Mouse (Mus musculus): ENCODE measurements around the gene Ccr9. TPM values are rescaled to one million over a fixed set of nuclear protein-coding genes. Genes with fewer than 3 reads are reported as not detected.
A peak's percentile ranks its signal among the peaks of the same experiment; 100 is the strongest.

Ccr9 gene
- polyA plus RNA-seq, 1 experiment: not detected

- TF ChIP-seq GATA1 (IDR thresholded peaks at IDR 0.05; ENCODE audit: low read length): no peak
These were observed 17.5 kb downstream of the Ccr9 start for GRCm38 (mm10) chr9:123695634-123696302.

DNA sequence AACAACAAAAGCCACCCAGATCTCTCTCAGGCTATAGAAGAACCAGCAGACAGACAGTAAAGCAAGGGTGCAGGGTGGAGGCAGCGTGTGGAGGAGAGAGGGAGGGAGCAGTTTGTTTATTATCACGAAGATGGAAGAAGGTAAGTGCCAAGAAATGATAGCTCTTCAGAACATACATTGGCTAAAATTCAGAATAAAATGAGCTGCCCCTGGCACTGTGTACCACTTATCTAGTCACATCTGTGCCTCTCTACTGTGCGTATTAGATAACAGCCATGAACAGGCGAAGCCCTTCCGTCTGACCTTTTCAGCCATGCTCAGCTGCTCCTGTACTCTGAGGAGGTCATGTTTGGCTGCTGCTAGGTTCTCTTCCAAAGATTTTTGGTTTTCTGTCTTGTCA lies 23.6 kb downstream of the Ccr9 start:
- peak; percentile 12 for TF ChIP-seq GATA1 (IDR thresholded peaks at IDR 0.05; ENCODE audit: low read length)

DNA sequence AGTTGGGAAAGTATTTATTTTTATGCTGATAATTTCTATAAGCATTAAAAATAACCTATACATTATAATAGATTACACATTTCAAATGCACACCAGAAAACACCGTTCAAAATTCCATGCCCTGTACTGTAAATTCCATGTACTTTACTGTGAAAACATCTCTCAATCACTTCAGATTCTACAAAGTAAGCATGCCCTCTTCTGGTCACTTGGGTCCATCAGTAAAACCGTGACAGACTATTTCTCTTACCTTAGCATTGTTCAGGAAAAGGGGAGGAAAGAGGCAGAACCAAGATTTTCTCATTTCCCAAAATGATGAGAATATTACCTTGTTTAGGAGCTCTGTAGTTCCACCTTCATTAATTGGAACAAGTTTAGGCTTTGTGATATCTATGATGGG lies 31.0 kb downstream of the Ccr9 start:
- no peak for TF ChIP-seq GATA1 (IDR thresholded peaks at IDR 0.05; ENCODE audit: low read length)

- no peak for TF ChIP-seq GATA1 (IDR thresholded peaks at IDR 0.05; ENCODE audit: low read length)
These were observed 34.9 kb downstream of the Ccr9 start for GRCm38 (mm10) chr9:123713111-123713510.

DNA sequence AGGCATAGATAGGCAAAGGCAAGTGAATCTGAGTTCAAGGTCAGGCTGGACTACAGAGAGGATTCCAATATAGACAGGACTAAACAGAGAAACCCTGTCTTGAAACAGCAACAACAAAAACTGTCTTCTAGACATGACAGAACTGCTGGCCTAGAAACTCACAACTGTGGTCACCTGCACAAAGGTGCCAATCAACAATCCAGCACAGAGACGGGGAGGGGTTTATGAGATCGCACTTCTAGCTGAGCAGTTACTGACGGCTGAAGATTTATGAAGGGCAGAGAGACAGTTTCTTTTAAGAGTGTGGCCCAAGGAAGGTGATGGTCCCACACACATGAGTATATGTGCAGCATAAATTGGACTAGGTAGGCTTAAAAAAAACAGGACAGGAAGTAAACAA lies 38.1 kb downstream of the Ccr9 start:
- no peak for TF ChIP-seq GATA1 (IDR thresholded peaks at IDR 0.05; ENCODE audit: low read length)

DNA sequence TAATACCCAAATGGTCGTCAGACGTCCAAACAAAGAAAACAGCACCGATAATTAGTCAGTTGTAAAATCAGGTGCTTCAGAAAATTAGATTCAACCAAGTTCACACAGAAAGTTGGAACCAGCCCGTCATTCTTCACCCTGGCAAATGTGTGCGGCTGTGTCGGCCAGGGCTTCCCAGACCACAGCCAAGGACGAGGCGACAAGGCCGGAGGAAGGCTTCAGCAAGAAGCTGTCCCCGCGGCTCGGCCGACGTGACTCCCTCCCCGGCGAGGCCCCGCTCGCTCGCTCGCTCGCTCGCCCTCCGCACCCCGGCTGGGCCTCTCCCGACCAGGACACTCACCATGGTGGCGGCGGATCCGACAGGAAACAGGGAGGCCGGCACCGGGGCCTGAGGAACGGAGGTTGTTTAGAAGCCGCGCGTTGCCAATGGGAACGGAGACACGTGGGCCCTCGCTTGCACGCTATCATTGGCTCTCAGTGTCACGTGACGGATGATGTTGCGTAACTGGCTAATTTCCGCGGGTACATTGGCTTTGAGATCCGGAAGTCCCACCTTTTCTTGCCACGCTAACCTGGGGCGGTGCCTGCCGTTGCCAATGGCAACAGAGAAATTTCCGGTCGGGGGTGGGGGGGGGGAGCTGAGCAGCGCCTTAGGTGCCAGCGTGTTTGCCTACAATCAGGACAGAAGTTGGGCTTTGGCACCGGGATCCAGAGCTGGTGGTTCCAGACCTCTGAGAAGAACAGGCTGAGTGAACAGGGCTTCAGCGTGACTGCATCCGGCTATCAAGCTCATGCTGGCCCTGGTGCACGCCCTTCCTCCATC lies 39.2 kb downstream of the Ccr9 start, which contains the start of gene Lztfl1:
Lztfl1 (minus strand) TSS at position 512 of the 823 bp plus-strand sequence.
- TF ChIP-seq GATA1 (IDR thresholded peaks at IDR 0.05; ENCODE audit: low read length): no peak

GRCm38 (mm10) chr9:123722737-123723493 lies 44.7 kb downstream of the Ccr9 start:
- no peak for TF ChIP-seq GATA1 (IDR thresholded peaks at IDR 0.05; ENCODE audit: low read length)

GRCm38 (mm10) chr9:123731271-123731670 lies 53.0 kb downstream of the Ccr9 start:
- TF ChIP-seq GATA1 (IDR thresholded peaks at IDR 0.05; ENCODE audit: low read length): no peak

DNA sequence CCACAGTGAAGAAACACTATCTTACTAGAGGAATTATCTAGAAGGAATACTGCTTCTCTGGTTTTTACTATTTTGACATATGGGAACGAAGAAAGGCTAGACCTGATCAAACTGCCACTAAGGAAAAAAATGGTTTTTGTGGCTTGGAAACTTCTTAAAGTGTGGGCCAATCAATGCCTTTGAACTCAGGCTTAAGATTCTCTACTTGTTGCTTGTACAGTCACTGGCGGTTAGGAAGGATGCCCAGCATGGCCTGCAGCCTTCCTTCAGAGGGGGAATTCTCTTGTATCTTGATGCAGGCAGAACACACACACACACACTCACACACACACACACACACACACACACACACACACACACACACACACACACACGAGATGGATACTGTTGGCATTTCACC lies 55.9 kb downstream of the Ccr9 start:
- no peak for TF ChIP-seq GATA1 (IDR thresholded peaks at IDR 0.05; ENCODE audit: low read length)

DNA sequence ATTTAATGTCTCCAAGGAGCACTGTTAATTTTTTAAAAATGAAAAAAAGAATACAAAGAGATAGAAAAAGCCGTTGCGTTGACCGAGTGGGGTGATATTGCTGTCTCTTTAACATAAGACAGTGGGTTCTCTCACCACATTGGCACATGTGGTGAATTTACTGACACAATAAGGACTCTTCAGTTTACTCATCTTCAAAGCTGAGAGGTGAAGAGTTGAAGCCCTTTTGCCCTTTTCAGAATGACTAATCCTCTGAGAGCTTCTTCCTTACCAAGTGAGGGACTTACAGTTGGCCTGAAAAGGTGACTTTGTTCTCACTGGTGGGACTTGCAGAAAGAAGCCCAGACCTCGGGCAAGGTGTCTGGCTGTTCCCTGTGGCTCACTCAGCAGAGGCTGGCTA lies 62.6 kb downstream of the Ccr9 start:
- TF ChIP-seq GATA1 (IDR thresholded peaks at IDR 0.05; ENCODE audit: low read length): no peak

- no peak for TF ChIP-seq GATA1 (IDR thresholded peaks at IDR 0.05; ENCODE audit: low read length)
These were observed 76.1 kb downstream of the Ccr9 start for GRCm38 (mm10) chr9:123754333-123754732.

DNA sequence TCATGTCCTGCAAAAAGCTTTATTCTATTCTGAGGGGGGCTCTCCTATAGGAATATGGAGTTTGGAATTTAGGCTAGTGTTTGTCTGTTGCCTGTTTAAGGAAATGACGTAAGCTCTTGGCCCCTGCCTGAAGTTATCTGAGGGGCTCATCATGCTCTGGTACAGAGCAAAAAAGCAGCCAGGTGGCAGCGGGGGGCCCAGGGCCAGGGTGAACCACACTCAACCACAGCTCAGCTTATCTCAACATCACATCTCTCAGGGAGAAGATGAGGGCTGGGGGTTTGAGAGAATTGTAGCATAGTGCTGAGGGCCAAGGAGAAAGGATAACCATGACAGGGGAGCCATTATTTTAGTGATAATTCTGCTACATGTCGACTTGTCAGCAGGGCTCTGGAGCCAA lies 78.5 kb downstream of the Ccr9 start:
- no peak for TF ChIP-seq GATA1 (IDR thresholded peaks at IDR 0.05; ENCODE audit: low read length)

- TF ChIP-seq GATA1 (IDR thresholded peaks at IDR 0.05; ENCODE audit: low read length): no peak
These were observed 79.1 kb downstream of the Ccr9 start for GRCm38 (mm10) chr9:123757326-123757725.

DNA sequence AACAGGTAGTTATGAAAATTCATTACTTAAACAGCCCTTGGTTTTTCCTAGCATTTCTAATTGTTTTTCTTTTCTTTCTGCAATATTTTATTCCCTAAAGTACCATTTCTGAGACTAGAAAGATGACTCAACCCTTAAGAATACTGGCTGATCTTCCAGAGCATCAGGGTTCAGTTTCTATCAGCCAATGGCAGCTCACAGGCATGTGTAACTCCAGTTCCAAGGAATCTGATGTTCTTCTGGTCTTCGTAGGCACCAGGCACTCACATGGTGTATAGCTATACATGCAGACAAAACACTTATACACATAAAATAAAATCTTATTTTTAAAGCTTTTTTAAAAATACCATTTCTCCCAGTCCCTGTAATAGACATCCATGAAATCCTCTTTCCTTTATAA lies 79.9 kb downstream of the Ccr9 start:
- TF ChIP-seq GATA1 (IDR thresholded peaks at IDR 0.05; ENCODE audit: low read length): no peak

DNA sequence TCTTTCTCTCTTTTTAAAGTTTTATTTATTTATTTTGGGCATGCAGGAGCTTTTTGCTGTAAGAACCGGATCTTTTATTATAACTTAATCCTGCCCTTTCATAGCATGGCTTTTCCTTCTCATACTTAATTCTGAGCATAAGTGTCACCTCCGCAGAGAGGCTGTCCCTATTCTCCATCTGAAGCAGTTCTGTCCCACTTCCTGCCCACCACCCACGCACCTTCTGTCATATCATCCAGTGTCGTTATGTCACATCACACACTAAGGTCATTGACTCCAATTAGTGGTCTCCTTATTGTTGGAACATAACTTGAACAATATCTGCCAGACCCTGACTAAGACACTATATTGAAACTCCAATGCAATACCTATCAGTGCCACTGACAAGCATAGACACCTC lies 80.4 kb downstream of the Ccr9 start:
- no peak for TF ChIP-seq GATA1 (IDR thresholded peaks at IDR 0.05; ENCODE audit: low read length)

DNA sequence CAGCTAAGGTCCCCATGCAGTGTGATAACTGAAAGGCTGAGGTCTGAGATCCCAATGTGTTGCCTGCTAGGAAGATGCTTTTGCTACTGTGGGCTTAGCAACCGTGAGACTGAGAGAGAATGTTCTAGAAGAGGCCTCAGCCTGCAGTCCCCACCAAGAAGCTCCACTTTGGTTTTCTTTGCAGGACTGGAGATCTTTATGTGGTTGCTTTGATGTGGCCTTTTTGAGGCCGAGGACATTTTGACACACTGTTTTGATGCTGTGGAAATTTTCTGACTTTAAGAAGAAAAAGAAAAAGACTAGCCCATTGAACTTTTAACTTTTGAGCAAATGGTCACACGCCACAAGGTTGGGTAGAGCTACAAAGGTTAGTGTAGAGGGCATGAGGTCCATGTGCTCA lies 82.6 kb downstream of the Ccr9 start:
- no peak for TF ChIP-seq GATA1 (IDR thresholded peaks at IDR 0.05; ENCODE audit: low read length)

All from G1E-ER4 (cell line).